Mouse (Mus musculus) limb, embryonic 15.5 days (tissue): Measurements from ENCODE around the gene Elp1. TPM values are rescaled to one million over a fixed set of nuclear protein-coding genes. Genes with fewer than 3 reads are reported as not detected.

Experiments
- ATAC-seq: fragments of 200-750 bp; cut with Nextera tagmentation; 2 replicates; pipeline ENCODE4 v1.8.0; 2017; ENCODE audit warnings: low read depth, moderate TSS enrichment; ENCODE audit not compliant: insufficient number of reproducible peaks, low FRiP score, low TSS enrichment
- H3K27ac ChIP-seq: fragments of 300-500 bp; sonication (generic); 2 replicates; pipeline ENCODE4 v1.5.1; 2015; ENCODE audit warnings: moderate library complexity, mild to moderate bottlenecking, inconsistent platforms
- H3K27me3 ChIP-seq: fragments of 300-500 bp; sonication (generic); 2 replicates; pipeline ENCODE4 v1.6.1; 2015; ENCODE audit warnings: inconsistent platforms
- H3K36me3 ChIP-seq: fragments of 300-500 bp; sonication (generic); 2 replicates; pipeline ENCODE4 v1.6.1; 2015; ENCODE audit warnings: inconsistent platforms
- H3K4me1 ChIP-seq: fragments of 300-500 bp; sonication (generic); 2 replicates; pipeline ENCODE4 v1.6.1; 2015; ENCODE audit warnings: inconsistent platforms
- H3K4me2 ChIP-seq: fragments of 300-500 bp; sonication (generic); 2 replicates; pipeline ENCODE4 v1.6.1; 2015; ENCODE audit warnings: mild to moderate bottlenecking, inconsistent platforms
- H3K4me3 ChIP-seq: fragments of 300-500 bp; sonication (generic); 2 replicates; pipeline ENCODE4 v1.5.1; 2015; ENCODE audit warnings: mild to moderate bottlenecking, inconsistent platforms
- H3K9ac ChIP-seq: fragments of 300-500 bp; sonication (generic); 2 replicates; pipeline ENCODE4 v1.6.1; 2015; ENCODE audit warnings: inconsistent platforms
- H3K9me3 ChIP-seq: fragments of 300-500 bp; sonication (generic); 2 replicates; pipeline ENCODE4 v1.6.1; 2016; ENCODE audit warnings: inconsistent platforms
- WGBS: fragments of 180-500 bp; shearing (Covaris S2); methylation state at CpG from one replicate; pipeline ENCODE4 v1.1.7; 2015; 5-methylcytosine and 5-hydroxymethylcytosine counted together
- polyA plus RNA-seq: library from polyadenylated mRNA; unstranded; fragments of >200 nt; fragmentation: Nextera tagmentation; extraction: Ambion mirVana; gene quantifications from 2 replicates; pipeline ENCODE4 v1.2.1, GENCODE M21; 2015

The Elp1 gene
- polyA plus RNA-seq, 1 experiment from 2014 or later = 40.3 TPM

DNA sequence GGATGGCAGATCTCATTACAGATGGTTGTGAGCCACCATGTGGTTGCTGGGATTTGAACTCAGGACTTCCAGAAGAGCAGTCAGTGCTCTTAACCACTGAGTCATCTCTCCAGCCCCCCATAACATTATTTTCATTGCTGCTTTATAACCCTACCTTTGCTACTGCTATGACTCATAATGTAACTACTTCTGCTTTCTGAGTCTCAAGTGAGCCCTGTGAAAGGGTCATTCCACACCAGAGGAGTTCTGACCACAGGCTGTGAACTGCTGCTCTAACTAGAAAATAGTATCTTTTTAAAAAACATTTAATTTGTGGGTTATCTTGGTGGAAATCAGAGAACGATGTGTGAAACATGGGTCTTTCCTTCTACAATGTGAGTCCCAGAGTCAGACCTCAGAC is 44.4 kb downstream of the Elp1 start:
- H3K36me3 ChIP-seq = peaks cover 95% of the 10 kb centered on the region
- no peaks in the 10 kb centered on the region for H3K9me3 ChIP-seq
- no peak for ATAC-seq
- no peaks in the 10 kb centered on the region for H3K27me3 ChIP-seq
- H3K27ac ChIP-seq = no peak overlapping the region
- H3K4me1 ChIP-seq = no peaks in the 10 kb centered on the region
- H3K4me2 ChIP-seq = no peak overlapping the region
- H3K9ac ChIP-seq = no peak overlapping the region
- H3K4me3 ChIP-seq = no peak overlapping the region
- WGBS = 92% methylated on average over 1 of the region's 1 CpGs

DNA sequence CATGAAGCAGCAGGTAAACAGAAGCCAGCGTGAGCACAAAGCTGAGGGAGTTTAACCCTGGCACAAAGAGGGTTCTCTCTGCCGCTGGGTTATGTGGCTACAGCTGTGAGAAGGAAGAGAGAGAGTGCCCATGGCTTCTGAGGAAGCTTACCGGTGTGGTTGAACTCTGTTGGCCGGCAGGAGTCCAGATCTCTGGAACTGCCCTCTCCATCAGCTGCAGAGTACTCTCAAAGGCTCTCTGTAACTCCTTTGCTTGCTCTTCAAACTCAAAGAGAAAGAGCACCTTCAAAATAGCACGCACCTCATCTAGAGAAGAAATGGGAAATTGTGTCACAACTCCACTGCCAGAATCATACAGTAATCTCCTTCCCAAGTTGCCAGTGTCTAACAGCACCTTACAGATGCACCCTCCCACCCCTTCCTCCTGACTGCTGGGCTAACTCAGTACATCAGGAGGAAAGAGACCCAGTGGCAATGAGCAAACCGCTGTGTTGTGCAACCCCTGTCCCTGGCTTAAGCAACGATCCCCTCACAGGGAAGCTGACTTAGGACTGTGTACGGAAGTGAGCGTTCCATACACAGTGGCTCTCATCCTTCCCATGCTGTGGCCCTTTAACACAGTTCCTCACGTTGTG is 45.0 kb downstream of the Elp1 start:
- Histone ChIP-seq H3K27me3 (no peaks in the 10 kb centered on the region), H3K4me1 (no peaks in the 10 kb centered on the region), H3K9me3 (no peaks in the 10 kb centered on the region), H3K4me3 (no peak overlapping the region), H3K27ac (no peak overlapping the region), H3K36me3 (peaks cover 90% of the 10 kb centered on the region), H3K9ac (no peak overlapping the region), H3K4me2 (no peak overlapping the region)
- WGBS = 93% methylated on average over 10 of the region's 10 CpGs
- ATAC-seq = no peak

DNA sequence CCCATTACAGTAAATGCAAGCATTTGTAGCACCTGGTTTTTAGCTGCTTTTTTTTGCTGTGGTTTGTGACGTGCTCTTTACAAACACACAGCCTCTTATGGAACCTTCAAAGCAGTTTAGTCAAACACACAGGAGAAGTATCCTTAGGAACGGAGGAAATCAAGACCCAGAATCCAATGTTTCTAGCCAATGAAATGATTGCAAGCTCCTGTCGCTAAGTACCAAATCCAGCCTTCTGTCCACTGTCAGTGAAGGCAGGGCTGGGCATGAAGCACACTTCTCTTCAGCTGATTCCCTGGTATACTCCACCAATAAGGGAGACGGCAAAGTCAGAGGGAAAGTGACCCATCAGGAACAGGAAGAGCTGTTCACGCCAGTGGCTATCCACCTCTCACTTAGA is 46.1 kb downstream of the Elp1 start:
- Histone ChIP-seq H3K27ac (no peak overlapping the region), H3K4me3 (no peak overlapping the region), H3K9me3 (no peaks in the 10 kb centered on the region), H3K9ac (no peak overlapping the region), H3K36me3 (peaks cover 90% of the 10 kb centered on the region), H3K27me3 (no peaks in the 10 kb centered on the region), H3K4me2 (no peak overlapping the region), H3K4me1 (no peaks in the 10 kb centered on the region)
- no peak for ATAC-seq
- WGBS = 95% methylated on average over 5 of the region's 5 CpGs

DNA sequence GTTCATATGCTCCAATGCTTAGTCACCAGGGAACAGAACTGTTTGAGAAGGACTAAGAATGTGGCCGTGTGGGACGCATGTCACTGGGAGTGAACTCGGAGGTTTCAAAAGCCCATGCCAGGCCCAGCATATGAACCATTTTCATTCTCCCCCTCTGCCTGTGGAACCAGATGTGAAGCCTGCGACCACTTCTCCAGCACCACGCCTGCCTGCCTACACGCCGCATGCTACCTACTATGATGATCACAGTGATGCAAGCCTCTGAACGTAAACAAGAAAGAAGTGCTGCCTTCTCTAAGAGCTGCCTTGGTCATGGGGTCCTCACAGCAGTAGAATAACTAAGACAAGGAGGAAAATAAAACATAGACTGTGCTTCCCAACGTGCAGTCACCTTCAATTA is 54.7 kb downstream of the Elp1 start:
- peaks cover 77% of the 10 kb centered on the region for H3K36me3 ChIP-seq
- H3K9ac ChIP-seq = no peak overlapping the region
- no peaks in the 10 kb centered on the region for H3K4me1 ChIP-seq
- 94% methylated on average over 9 of the region's 9 CpGs for WGBS
- no peak overlapping the region for H3K4me3 ChIP-seq
- H3K4me2 ChIP-seq = no peak overlapping the region
- no peaks in the 10 kb centered on the region for H3K9me3 ChIP-seq
- ATAC-seq = no peak
- no peaks in the 10 kb centered on the region for H3K27me3 ChIP-seq
- H3K27ac ChIP-seq = no peak overlapping the region

DNA sequence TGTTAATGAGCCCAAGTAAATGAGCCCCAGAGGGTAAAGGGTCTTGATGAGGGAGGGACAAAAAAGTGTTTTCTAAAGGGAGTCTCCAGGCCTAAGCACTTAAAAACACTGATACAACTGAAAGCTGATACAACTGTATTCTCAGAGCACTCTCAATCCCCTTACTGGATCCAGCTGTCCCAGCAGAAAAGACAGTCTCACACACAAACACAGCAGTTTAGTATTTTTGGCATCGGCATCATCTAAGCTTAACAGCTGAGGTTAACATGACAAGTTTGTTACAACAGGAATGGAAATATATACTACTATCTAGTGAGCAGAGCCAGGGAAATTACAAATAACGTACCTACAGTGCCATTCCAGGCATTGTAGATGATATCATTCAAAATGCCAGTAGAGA is 55.8 kb downstream of the Elp1 start:
- 86% methylated on average over 2 of the region's 2 CpGs for WGBS

DNA sequence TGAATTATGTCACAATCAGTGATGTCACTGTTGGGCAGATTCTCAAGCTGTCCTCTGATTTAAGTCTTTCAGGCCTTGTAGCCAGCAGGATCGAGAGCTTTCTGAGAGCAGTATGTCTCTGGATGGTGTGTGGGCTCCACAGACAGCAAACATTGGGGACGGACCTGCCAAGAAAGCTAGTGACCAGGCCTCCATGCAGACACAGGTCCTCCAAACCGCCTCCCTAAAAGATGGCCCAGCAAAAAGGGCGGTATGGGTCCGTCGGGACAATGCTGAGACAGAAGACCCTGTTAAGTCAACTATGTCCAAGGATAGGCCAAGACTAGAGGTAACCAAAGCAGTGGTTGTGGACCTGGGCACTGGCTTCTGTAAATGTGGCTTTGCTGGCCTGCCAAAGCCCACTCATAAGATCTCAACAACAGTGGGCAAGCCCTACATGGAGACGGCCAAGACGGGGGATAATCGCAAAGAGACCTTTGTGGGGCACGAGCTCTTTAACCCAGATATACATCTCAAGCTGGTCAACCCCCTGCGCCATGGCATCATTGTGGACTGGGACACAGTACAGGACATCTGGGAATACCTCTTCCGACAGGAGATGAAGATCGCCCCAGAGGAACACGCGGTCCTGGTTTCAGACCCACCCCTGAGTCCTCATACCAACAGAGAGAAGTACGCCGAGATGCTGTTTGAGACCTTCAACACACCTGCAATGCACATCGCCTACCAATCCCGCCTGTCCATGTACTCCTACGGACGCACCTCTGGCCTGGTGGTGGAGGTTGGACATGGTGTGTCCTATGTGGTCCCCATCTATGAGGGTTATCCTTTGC is 58.6 kb downstream of the Elp1 start, which contains the start of gene Actl7a:
Gene Actl7a, plus strand, starts transcription at position 51 of the 833 bp plus-strand sequence.
- Histone ChIP-seq H3K4me3 (no peak within 1 kb of the TSS), H3K27ac (no peak within 1 kb of the TSS), H3K9me3 (no peaks in the 10 kb centered on the region), H3K9ac (no peak within 1 kb of the TSS), H3K4me2 (no peak within 1 kb of the TSS), H3K36me3 (peaks cover 43% of the 10 kb centered on the region), H3K27me3 (no peaks in the 10 kb centered on the region), H3K4me1 (no peaks in the 10 kb centered on the region)
- ATAC-seq = no peak
- 96% methylated on average over 21 of the region's 21 CpGs for WGBS

More for the DNA sequence above, 55.8 kb downstream of the Elp1 start:
- H3K9ac ChIP-seq = no peak overlapping the region
- no peaks in the 10 kb centered on the region for H3K4me1 ChIP-seq
- ATAC-seq = no peak
- no peak overlapping the region for H3K27ac ChIP-seq
- H3K9me3 ChIP-seq = no peaks in the 10 kb centered on the region
- no peaks in the 10 kb centered on the region for H3K27me3 ChIP-seq
- H3K4me2 ChIP-seq = no peak overlapping the region
- H3K4me3 ChIP-seq = no peak overlapping the region
- peaks cover 68% of the 10 kb centered on the region for H3K36me3 ChIP-seq

DNA sequence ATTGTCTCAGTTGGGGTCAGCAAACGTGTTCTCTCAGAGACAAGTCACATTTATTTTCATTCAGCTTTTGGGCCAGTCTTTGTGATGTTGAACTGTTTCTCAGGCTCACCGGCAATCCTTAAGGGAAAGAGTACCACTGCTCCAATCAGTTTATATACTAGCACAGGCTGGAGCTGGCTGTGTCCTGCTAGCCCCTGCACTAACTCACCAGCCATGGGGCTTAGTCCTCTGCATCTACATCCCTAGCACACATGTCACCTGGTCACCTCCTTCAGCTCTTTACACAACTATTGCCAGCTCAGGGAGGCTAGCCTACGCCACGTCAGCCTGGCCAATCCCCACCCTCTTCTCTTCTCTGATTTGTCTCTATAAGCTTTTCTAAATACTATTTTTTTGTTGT is 59.4 kb downstream of the Elp1 start:
- no peak for ATAC-seq
- H3K27me3 ChIP-seq = no peaks in the 10 kb centered on the region
- WGBS = 80% methylated on average over 4 of the region's 4 CpGs

DNA sequence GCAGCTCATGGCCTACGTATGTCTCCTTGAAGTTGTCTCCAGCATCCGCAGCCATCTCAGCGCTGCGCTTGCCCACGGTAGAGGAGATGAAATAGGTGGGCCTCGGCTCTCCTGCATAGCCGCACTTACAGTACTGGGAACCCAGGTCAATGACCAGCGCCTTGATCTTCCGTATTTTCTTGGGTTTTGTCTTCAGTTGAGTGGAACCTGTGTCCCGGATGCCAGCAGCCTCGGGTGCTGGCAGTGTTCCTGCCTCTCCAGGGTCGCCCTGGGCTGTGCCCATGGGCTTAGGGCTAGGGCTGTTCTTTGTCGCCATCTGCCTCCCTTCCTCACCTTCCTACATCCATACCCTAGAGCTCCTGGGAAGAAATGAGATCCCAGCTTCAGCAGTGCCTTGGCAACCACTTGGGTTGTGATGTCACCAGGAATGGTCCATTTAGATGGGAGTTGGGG is 61.1 kb downstream of the Elp1 start, which contains the start of gene Actl7b:
Gene Actl7b, minus strand, starts transcription at position 403 of the 453 bp plus-strand sequence.
- no peaks in the 10 kb centered on the region for H3K9me3 ChIP-seq
- no peak within 1 kb of the TSS for H3K4me2 ChIP-seq
- H3K27me3 ChIP-seq = no peaks in the 10 kb centered on the region
- no peak within 1 kb of the TSS for H3K27ac ChIP-seq
- no peak within 1 kb of the TSS for H3K4me3 ChIP-seq
- ATAC-seq = no peak
- H3K9ac ChIP-seq = no peak within 1 kb of the TSS
- H3K36me3 ChIP-seq = peaks cover 22% of the 10 kb centered on the region; the same call in 1 of the 2 replicates
- H3K4me1 ChIP-seq = no peaks in the 10 kb centered on the region
- 91% methylated on average over 13 of the region's 13 CpGs for WGBS

More for the DNA sequence above, 59.4 kb downstream of the Elp1 start:
- Histone ChIP-seq H3K4me1 (no peaks in the 10 kb centered on the region), H3K36me3 (peaks cover 37% of the 10 kb centered on the region), H3K27ac (no peak overlapping the region), H3K4me3 (no peak overlapping the region), H3K9ac (no peak overlapping the region), H3K4me2 (no peak overlapping the region), H3K9me3 (no peaks in the 10 kb centered on the region)

DNA sequence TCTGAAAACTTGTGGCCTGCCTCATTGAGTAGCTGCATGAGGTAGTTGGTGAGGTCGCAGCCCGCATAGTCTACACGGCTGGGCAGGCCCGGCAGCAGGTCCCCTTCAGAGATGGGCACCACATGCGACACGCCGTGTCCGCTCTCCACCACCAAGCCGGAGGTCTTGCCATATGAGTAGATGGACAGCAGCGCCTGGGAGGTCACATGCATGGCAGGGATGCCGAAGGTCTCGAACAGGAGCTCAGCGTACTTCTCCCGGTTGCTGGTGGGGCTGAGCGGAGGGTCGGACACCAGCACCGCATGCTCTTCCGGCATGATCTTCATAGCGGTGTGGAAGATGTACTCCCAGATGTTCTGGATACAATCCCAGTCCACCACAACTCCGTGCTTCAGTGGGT is 61.5 kb downstream of the Elp1 start:
- no peak for ATAC-seq
- Histone ChIP-seq H3K4me2 (no peak overlapping the region), H3K4me3 (no peak overlapping the region), H3K27ac (no peak overlapping the region), H3K4me1 (no peaks in the 10 kb centered on the region), H3K27me3 (no peaks in the 10 kb centered on the region), H3K9me3 (no peaks in the 10 kb centered on the region), H3K9ac (no peak overlapping the region), H3K36me3 (peaks cover 17% of the 10 kb centered on the region; the same call in 1 of the 2 replicates)
- WGBS = 94% methylated on average over 20 of the region's 20 CpGs

DNA sequence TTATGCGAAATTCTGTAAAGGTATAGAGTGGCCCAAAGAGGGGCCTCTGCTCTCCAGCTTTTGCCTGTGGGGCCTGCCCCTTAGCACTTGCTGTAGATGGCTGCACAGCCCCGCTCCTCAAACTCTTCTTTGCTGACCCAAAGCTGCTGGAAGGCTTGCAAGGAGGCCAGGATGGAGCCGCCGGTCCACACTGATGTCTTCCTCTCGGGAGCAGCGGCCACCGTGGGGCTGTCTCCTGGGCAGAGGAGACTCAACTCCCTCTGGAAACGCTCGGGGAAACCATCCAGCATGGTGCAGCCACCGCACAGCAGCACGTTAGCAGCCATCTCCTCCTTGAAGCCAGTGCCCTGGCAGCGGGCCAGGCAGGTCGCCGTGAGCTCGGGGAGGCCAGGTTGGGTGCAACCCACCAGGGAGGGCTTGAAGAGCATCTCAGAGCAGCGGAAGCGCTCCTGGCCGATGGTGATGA is 62.1 kb downstream of the Elp1 start, which contains the start of gene Gm26657:
Gene Gm26657, plus strand, starts transcription at position 51 of the 466 bp plus-strand sequence.
- ATAC-seq = no peak

DNA sequence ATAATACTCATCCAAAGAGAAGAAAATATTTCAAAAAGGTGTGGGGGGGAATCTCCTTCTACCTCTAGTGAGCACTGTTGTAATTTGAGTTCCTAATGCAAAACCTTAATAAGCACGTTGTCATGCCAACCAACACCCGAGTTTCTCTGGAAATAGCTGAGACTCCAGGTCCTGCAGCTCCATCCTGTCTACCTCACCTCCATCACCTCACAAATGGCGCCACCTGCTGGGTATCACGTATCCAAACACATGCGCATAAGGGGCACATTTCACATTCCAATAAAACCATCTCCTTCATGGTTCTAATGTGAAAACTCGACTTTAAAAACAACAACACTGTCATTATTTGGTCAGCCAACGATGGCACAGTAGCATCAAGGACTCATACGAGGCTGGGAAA is 76.3 kb downstream of the Elp1 start:
- H3K9me3 ChIP-seq = no peaks in the 10 kb centered on the region
- H3K4me3 ChIP-seq = no peak overlapping the region
- no peaks in the 10 kb centered on the region for H3K27me3 ChIP-seq
- ATAC-seq = no peak
- 54% methylated on average over 8 of the region's 8 CpGs for WGBS
- H3K27ac ChIP-seq = no peak overlapping the region
- no peaks in the 10 kb centered on the region for H3K4me1 ChIP-seq
- H3K9ac ChIP-seq = no peak overlapping the region
- no peak overlapping the region for H3K4me2 ChIP-seq
- H3K36me3 ChIP-seq = no peaks in the 10 kb centered on the region

More for the DNA sequence above, 62.1 kb downstream of the Elp1 start, which contains the start of gene Gm26657:
- Histone ChIP-seq H3K36me3 (peaks cover 13% of the 10 kb centered on the region; the same call in 1 of the 2 replicates), H3K27ac (no peak within 1 kb of the TSS), H3K9ac (no peak within 1 kb of the TSS), H3K27me3 (no peaks in the 10 kb centered on the region), H3K4me1 (no peaks in the 10 kb centered on the region), H3K9me3 (no peaks in the 10 kb centered on the region), H3K4me2 (no peak within 1 kb of the TSS), H3K4me3 (no peak within 1 kb of the TSS)
- WGBS = 87% methylated on average over 18 of the region's 18 CpGs

DNA sequence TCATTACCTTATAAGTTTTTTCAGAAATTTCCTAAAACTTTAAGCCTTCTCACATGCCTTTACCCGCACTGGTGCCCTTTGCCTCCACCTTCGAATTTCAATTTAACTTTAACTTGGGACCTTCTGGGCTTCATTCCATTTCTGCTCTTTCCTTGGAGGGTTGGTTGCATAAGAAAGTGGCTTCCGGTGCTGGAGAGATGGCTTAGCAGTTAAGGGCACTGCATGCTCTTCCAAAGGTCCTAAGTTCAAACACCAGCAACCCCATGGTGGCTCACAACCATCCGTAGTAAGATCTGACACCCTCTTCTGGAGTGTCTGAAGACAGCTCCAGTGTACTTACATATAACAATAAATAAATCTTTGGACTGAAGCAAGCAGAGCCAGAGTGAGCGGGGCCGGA is 78.9 kb downstream of the Elp1 start:
- ATAC-seq = no peak
- H3K9me3 ChIP-seq = no peaks in the 10 kb centered on the region
- H3K27me3 ChIP-seq = no peaks in the 10 kb centered on the region
- no peaks in the 10 kb centered on the region for H3K36me3 ChIP-seq
- peaks cover 8% of the 10 kb centered on the region; the same call in 1 of the 2 replicates for H3K4me1 ChIP-seq
- no peak overlapping the region for H3K9ac ChIP-seq
- H3K27ac ChIP-seq = no peak overlapping the region
- H3K4me3 ChIP-seq = no peak overlapping the region
- WGBS = 91% methylated on average over 6 of the region's 6 CpGs
- H3K4me2 ChIP-seq = no peak overlapping the region
